Mouse (Mus musculus) intestine, embryonic 15.5 days (tissue): ENCODE measurements at regions not wholly inside any gene's neighbourhood (a gene's known extent, or its start where the extent isn't known, plus 50 kb on each side); places are given as distances from the start of the nearest gene placed in this dataset.
A peak's percentile ranks its signal among the peaks of the same experiment; 100 is the strongest.
"Not testable (repeated sequence)": the region's sequence is repeated elsewhere in the genome, so short reads cannot be mapped to it uniquely, and the experiment has no call there.

Experiments
- ATAC-seq: fragments of 200-750 bp; cut with Nextera tagmentation; 2 replicates; pipeline ENCODE4 v1.8.0; 2017; ENCODE audit warnings: moderate TSS enrichment, moderate library complexity
- H3K27ac ChIP-seq: fragments of 300-500 bp; sonication (generic); 2 replicates; pipeline ENCODE4 v1.5.1; 2015; ENCODE audit warnings: mild to moderate bottlenecking, inconsistent platforms
- H3K27me3 ChIP-seq: fragments of 300-500 bp; sonication (generic); replicated peaks from 2 replicates; pipeline ENCODE4 v1.6.1; 2015; ENCODE audit warnings: inconsistent platforms
- H3K36me3 ChIP-seq: fragments of 300-500 bp; sonication (generic); 2 replicates; pipeline ENCODE4 v1.6.1; 2015; ENCODE audit warnings: inconsistent platforms
- H3K4me1 ChIP-seq: fragments of 300-500 bp; sonication (generic); replicated peaks from 2 replicates; pipeline ENCODE4 v1.6.1; 2015; ENCODE audit warnings: inconsistent platforms
- H3K4me2 ChIP-seq: fragments of 300-500 bp; sonication (generic); replicated peaks from 2 replicates; pipeline ENCODE4 v1.6.1; 2015; ENCODE audit warnings: mild to moderate bottlenecking, inconsistent platforms
- H3K4me3 ChIP-seq: fragments of 300-500 bp; sonication (generic); replicated peaks from 2 replicates; pipeline ENCODE4 v1.5.1; 2015; ENCODE audit warnings: inconsistent platforms
- H3K9ac ChIP-seq: fragments of 300-500 bp; sonication (generic); 2 replicates; pipeline ENCODE4 v1.6.1; 2015; ENCODE audit warnings: inconsistent platforms
- H3K9me3 ChIP-seq: fragments of 300-500 bp; sonication (generic); 2 replicates; pipeline ENCODE4 v1.6.1; 2016; ENCODE audit warnings: inconsistent platforms
- WGBS: fragments of 180-500 bp; shearing (Covaris S2); methylation state at CpG from one replicate; pipeline ENCODE4 v1.1.7; 2015; 5-methylcytosine and 5-hydroxymethylcytosine counted together

DNA sequence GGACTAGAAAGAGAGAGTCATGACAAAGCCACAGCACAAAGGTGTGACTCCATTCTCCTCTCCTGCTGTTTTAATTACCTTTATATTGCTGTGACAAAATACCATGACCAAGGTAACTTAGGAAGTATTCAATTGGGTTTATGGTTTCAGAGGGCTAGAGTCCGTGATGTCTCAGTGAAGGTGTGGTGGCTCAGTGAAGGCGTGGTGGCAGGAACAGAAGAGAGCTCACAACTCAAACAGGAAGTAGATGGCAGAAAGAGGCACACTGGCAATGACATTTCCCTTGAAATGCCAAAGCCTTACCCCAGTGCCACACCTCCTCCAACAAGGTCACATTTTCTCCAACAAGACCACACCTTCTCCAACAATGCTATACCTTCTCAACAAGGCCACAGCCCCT lies 114.4 kb upstream of the Rybp start:
- H3K4me1 ChIP-seq: peaks cover 3% of the 10 kb centered on the region; the same call in 1 of the 2 replicates

GRCm38 (mm10) chr6:100399387-100399786 lies 112.1 kb upstream of the Rybp start:
- not testable (repeated sequence) for H3K4me2 ChIP-seq

More for the DNA sequence above, 114.4 kb upstream of the Rybp start:
- H3K9me3 ChIP-seq: no peaks in the 10 kb centered on the region
- no peak overlapping the region for H3K9ac ChIP-seq
- 84% methylated on average over 2 of the region's 2 CpGs for WGBS
- no peak overlapping the region for H3K4me3 ChIP-seq
- H3K27ac ChIP-seq: no peak overlapping the region
- H3K27me3 ChIP-seq: no peaks in the 10 kb centered on the region
- H3K4me2 ChIP-seq: no peak overlapping the region
- no peaks in the 10 kb centered on the region for H3K36me3 ChIP-seq
- ATAC-seq: no peak

DNA sequence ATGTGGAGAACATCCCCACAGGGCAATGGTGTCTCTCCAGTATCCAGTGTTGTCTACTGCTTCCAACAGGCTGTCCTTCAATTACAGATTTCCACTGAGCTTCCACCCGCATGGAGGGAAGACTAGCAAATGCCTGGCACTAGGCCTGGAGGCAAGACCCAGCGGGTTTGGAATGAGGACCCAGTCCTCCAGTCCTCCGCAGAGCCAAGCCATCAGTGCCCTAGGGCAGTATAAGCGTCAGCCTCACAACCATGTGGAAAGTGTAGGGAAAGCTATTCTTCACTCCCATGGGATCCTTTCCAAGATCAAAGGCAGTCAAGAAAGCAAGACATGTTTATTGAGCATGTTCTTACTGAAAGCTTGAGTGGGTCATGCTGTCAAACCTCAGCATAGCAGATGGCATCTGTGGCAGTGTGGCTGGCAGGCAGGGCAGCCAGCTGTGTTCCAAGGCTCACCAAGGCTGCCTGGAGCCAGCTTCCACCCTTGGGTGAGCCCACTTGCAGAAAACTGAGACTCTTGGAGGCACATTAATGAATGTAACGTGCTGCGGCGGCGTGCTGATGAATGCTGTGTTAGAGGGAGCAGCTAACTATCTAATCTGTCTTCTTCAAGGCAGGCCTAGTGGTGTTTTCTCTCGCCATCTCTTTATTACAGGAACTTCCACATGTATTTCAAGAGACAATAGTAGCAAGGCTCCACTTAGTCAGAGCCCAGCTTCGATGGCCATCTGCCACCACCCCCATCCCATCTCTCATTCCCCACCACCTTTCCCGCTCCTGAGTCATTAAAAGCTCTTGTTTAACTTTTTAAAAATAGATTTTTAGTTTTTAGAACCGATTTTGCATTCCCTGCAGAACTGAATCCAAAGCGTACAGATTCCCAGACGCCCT lies 109.3 kb upstream of the Rybp start:
- H3K4me1 ChIP-seq: no peaks in the 10 kb centered on the region
- no peak overlapping the region for H3K4me3 ChIP-seq
- ATAC-seq: no peak
- no peak overlapping the region for H3K9ac ChIP-seq
- WGBS: 70% methylated on average over 14 of the region's 14 CpGs
- no peak overlapping the region for H3K4me2 ChIP-seq
- H3K27me3 ChIP-seq: no peaks in the 10 kb centered on the region
- H3K27ac ChIP-seq: no peak overlapping the region
- H3K36me3 ChIP-seq: no peaks in the 10 kb centered on the region
- no peaks in the 10 kb centered on the region for H3K9me3 ChIP-seq

More at GRCm38 (mm10) chr6:100399387-100399786, 112.1 kb upstream of the Rybp start:
- ATAC-seq, H3K4me3 ChIP-seq, H3K9ac ChIP-seq, H3K4me1 ChIP-seq, H3K9me3 ChIP-seq, H3K36me3 ChIP-seq, H3K27me3 ChIP-seq, H3K27ac ChIP-seq: not testable (repeated sequence)
- WGBS: 58% methylated on average over 1 of the region's 1 CpGs

GRCm38 (mm10) chr6:100390258-100390910 lies 103.1 kb upstream of the Rybp start:
- Histone ChIP-seq H3K36me3 (no peaks in the 10 kb centered on the region), H3K9ac (no peak overlapping the region), H3K4me2 (no peak overlapping the region), H3K9me3 (no peaks in the 10 kb centered on the region), H3K27me3 (no peaks in the 10 kb centered on the region), H3K4me1 (peaks cover 7% of the 10 kb centered on the region; the same call in 1 of the 2 replicates), H3K27ac (no peak overlapping the region), H3K4me3 (no peak overlapping the region)
- WGBS: 84% methylated on average over 7 of the region's 7 CpGs
- no peak for ATAC-seq

DNA sequence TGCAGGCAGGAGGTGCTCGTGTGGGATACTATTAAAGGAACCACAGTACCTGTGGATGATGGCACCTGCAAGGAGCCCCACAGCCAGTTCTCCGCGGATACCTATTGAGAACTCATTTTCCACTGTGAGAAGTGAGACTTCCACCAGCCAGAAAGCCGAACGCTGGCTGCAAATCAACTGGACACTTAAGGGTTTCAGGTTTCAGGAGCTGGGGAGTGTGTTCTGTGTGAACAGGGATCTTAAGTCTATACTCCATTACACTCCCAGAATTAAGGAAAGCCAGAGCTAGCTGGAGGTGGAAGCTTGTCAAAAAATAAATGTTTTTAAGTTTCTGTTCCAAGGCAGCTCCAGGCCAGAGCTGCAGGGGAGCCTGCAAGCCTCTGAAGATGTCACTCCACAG lies 99.8 kb upstream of the Rybp start:
- Histone ChIP-seq H3K4me2 (0 out of 2 replicates have a peak overlapping the region, but pooled peaks have one; percentile 28), H3K36me3 (no peaks in the 10 kb centered on the region), H3K27me3 (no peaks in the 10 kb centered on the region), H3K4me1 (peaks cover 7% of the 10 kb centered on the region; the same call in 1 of the 2 replicates), H3K9ac (no peak overlapping the region), H3K9me3 (no peaks in the 10 kb centered on the region), H3K4me3 (no peak overlapping the region), H3K27ac (no peak overlapping the region)
- ATAC-seq: no peak; the same call in none of the 2 replicates
- 16% methylated on average over 5 of the region's 5 CpGs for WGBS

GRCm38 (mm10) chr6:100385640-100386039 lies 98.4 kb upstream of the Rybp start:
- no peak overlapping the region for H3K4me2 ChIP-seq
- H3K36me3 ChIP-seq: no peaks in the 10 kb centered on the region
- ATAC-seq: peak; percentile 75
- no peak overlapping the region for H3K9ac ChIP-seq
- H3K27ac ChIP-seq: no peak overlapping the region
- peaks cover 7% of the 10 kb centered on the region; the same call in 1 of the 2 replicates for H3K4me1 ChIP-seq
- no peak overlapping the region for H3K4me3 ChIP-seq
- 45% methylated on average over 8 of the region's 8 CpGs for WGBS
- no peaks in the 10 kb centered on the region for H3K9me3 ChIP-seq
- no peaks in the 10 kb centered on the region for H3K27me3 ChIP-seq

- no peaks in the 10 kb centered on the region for H3K27me3 ChIP-seq
- no peak overlapping the region for H3K4me3 ChIP-seq
- peaks cover 6% of the 10 kb centered on the region; the same call in 1 of the 2 replicates for H3K4me1 ChIP-seq
- H3K36me3 ChIP-seq: no peaks in the 10 kb centered on the region
- H3K9me3 ChIP-seq: no peaks in the 10 kb centered on the region
- WGBS: 76% methylated on average over 5 of the region's 5 CpGs
- H3K27ac ChIP-seq: no peak overlapping the region
- no peak for ATAC-seq
- no peak overlapping the region for H3K4me2 ChIP-seq
- H3K9ac ChIP-seq: no peak overlapping the region
Observed at GRCm38 (mm10) chr6:100381046-100381445, 93.8 kb upstream of the Rybp start.

DNA sequence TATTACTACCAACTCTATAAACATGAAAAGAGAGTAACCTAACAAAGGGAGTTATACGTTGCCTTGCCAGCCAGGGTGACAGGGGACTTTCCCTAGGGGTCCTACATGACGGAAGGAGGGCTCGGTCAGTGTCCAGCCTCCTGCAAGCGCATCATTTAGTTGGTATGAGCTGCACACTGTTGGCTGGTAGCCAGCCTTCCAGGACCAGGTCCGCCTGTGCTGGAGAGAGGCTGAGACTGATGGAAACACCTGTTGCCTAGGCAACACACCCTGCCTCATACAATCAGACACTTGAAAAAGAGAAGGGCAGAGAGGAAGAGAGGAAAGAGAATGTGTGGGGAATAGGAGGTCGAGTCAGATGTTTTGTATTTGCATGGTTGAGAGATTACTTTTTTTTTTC lies 93.3 kb upstream of the Rybp start:
- H3K27ac ChIP-seq: no peak overlapping the region
- no peak overlapping the region for H3K4me3 ChIP-seq
- H3K36me3 ChIP-seq: no peaks in the 10 kb centered on the region
- no peaks in the 10 kb centered on the region for H3K9me3 ChIP-seq
- ATAC-seq: peak; percentile 52
- no peaks in the 10 kb centered on the region for H3K27me3 ChIP-seq
- H3K4me1 ChIP-seq: peaks cover 6% of the 10 kb centered on the region; the same call in 1 of the 2 replicates
- WGBS: 35% methylated on average over 6 of the region's 6 CpGs
- no peak overlapping the region for H3K4me2 ChIP-seq
- no peak overlapping the region for H3K9ac ChIP-seq

DNA sequence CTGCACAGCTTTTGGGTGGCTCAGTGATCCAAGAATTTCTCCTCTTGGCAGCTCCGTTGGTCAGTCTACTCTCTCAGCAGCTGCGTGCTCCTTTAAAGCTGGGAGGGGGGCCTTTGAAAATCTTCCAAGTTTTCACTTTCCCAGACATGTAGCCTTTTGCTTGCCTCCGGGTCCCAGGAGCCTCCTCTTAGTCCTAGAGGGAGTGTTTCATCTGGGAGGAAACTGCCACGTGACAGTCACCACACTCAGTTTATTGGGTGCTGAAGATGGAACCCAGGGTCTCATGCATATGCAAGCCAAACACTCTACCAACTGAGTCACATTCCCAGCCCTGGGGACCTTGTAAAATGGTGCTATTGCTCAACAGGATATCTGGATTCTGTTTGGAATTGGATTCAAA lies 92.5 kb upstream of the Rybp start:
- no peak overlapping the region for H3K9ac ChIP-seq
- 40% methylated on average over 4 of the region's 4 CpGs for WGBS
- H3K4me1 ChIP-seq: 0 out of 2 replicates have a peak, but pooled peaks cover 6% of the 10 kb centered on the region
- no peak overlapping the region for H3K4me3 ChIP-seq
- H3K27ac ChIP-seq: no peak overlapping the region
- ATAC-seq: no peak
- no peaks in the 10 kb centered on the region for H3K36me3 ChIP-seq
- no peaks in the 10 kb centered on the region for H3K9me3 ChIP-seq
- no peaks in the 10 kb centered on the region for H3K27me3 ChIP-seq
- H3K4me2 ChIP-seq: no peak overlapping the region

GRCm38 (mm10) chr6:100378533-100378874 lies 91.2 kb upstream of the Rybp start:
- no peaks in the 10 kb centered on the region for H3K36me3 ChIP-seq
- no peak overlapping the region for H3K27ac ChIP-seq
- 0 out of 2 replicates have a peak, but pooled peaks cover 6% of the 10 kb centered on the region for H3K4me1 ChIP-seq
- H3K9ac ChIP-seq: no peak overlapping the region
- no peaks in the 10 kb centered on the region for H3K27me3 ChIP-seq
- H3K4me2 ChIP-seq: no peak overlapping the region
- WGBS: 44% methylated on average over 4 of the region's 4 CpGs
- H3K9me3 ChIP-seq: no peaks in the 10 kb centered on the region
- H3K4me3 ChIP-seq: no peak overlapping the region
- 0 out of 2 replicates have a peak, but pooled peaks have one; percentile 22 for ATAC-seq

DNA sequence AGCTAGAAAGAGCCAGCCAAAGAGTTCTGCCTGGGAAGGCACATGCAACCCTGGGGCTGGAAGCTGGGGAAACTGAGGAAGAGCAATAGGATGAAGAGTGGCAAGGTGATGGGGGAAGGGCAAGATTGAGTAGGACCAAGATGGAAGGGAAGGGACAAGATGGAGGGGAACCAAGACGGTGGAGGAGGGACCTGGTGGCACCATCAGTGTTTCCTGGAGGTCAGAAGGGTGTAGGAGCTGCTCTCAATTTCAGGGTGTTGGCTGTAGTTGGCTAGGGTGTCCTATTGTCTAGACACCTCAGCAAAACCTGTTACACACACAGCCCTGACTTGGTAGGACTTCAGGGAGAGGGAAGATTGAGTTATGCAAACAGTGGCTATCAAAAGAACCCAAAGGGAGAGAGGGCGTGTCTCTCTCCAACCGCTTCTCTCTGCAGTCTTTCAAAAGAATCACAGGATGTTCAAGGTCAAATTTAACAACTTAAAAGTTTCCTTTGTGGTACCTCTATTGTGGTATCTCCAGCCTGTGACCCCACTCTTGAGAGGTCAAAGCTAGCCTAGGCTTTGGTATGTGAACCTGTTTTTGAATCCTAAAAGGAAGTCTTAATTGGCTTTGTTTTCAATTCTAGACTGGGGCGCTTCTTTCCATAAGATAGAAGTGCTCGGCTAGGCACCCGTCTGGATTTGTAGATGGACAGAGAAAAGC lies 90.7 kb upstream of the Rybp start:
- Histone ChIP-seq H3K9me3 (no peaks in the 10 kb centered on the region), H3K36me3 (no peaks in the 10 kb centered on the region), H3K27ac (no peak overlapping the region), H3K9ac (no peak overlapping the region), H3K27me3 (no peaks in the 10 kb centered on the region), H3K4me1 (0 out of 2 replicates have a peak, but pooled peaks cover 6% of the 10 kb centered on the region), H3K4me2 (no peak overlapping the region), H3K4me3 (no peak overlapping the region)
- WGBS: 52% methylated on average over 6 of the region's 6 CpGs
- ATAC-seq: peak; percentile 27

DNA sequence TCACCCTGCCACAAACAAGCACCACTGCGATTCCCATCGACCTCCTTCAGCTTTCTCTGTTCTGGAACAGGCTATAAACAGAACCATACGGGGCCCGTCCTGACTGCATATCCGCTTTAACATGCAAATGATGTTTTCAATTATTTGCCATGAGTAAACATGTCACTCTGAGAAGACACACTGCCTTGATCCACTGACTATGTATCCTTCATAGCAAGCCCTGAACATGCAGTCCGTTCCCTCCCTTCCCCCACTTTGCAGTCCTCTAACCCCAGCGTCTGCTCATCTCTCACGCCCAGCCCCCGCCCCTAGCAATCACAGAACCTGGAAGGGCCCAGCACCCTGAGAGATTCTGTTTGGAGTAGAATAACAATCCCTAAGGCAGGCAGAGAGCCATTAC lies 89.4 kb upstream of the Rybp start:
- Histone ChIP-seq H3K4me1 (0 out of 2 replicates have a peak, but pooled peaks cover 6% of the 10 kb centered on the region), H3K9ac (no peak overlapping the region), H3K36me3 (no peaks in the 10 kb centered on the region), H3K27me3 (no peaks in the 10 kb centered on the region), H3K4me3 (no peak overlapping the region), H3K27ac (no peak overlapping the region), H3K4me2 (no peak overlapping the region), H3K9me3 (no peaks in the 10 kb centered on the region)
- no peak for ATAC-seq
- 23% methylated on average over 9 of the region's 9 CpGs for WGBS
